Mouse (Mus musculus) MEL (cell line): ENCODE data around the gene Slc29a3. TPM values are rescaled to one million over a fixed set of nuclear protein-coding genes. Genes with fewer than 3 reads are reported as not detected.

Experiments used
- DNase-seq: peaks from one replicate; pipeline ENCODE4 v3.0.0; 2011; ENCODE audit warnings: low read depth, low spot score
- H3K27ac ChIP-seq: 2 replicates; pipeline ENCODE4 v1.5.1; 2012; ENCODE audit warnings: low read depth, mild to moderate bottlenecking, control low read depth, low read length, moderate library complexity; ENCODE audit not compliant: control insufficient read depth
- H3K27me3 ChIP-seq, 2 experiments: fragments of 150-350 bp in 1 of 2; sonication (generic) in 1 of 2; 2 replicates each; pipeline ENCODE4 v1.6.1; 2012; ENCODE audit warnings: low read length in 2 of 2, mild to moderate bottlenecking in 2 of 2, improper control_type of control experiment in 1 of 2, moderate library complexity in 1 of 2; ENCODE audit not compliant: insufficient read depth in 2 of 2, control insufficient read depth in 1 of 2
- H3K36me3 ChIP-seq, 2 experiments: 2 replicates each; pipeline ENCODE4 v1.6.1; 2012 to 2014; ENCODE audit warnings: low read length in 2 of 2, improper control_type of control experiment in 1 of 2, inconsistent platforms in 1 of 2, mild to moderate bottlenecking in 1 of 2; ENCODE audit not compliant: insufficient read depth in 2 of 2, control insufficient read depth in 1 of 2
- H3K4me1 ChIP-seq, 2 experiments: fragments of 150-350 bp in 1 of 2; sonication (generic) in 1 of 2; 2 replicates each; pipeline ENCODE4 v1.6.1; 2012; ENCODE audit warnings: low read length in 2 of 2, improper control_type of control experiment in 1 of 2, mild to moderate bottlenecking in 1 of 2; ENCODE audit not compliant: insufficient read depth in 2 of 2, control insufficient read depth in 1 of 2
- H3K4me3 ChIP-seq, 2 experiments: fragments of 150-350 bp in 1 of 2; sonication (generic) in 1 of 2; 2 replicates each; pipeline ENCODE4 v1.5.1; 2012; ENCODE audit warnings: low read depth in 2 of 2, low read length in 2 of 2, mild to moderate bottlenecking in 2 of 2, moderate library complexity in 2 of 2, control low read depth in 1 of 2, improper control_type of control experiment in 1 of 2; ENCODE audit not compliant: control insufficient read depth in 1 of 2, insufficient read depth in 1 of 2
- H3K79me2 ChIP-seq: 2 replicates; pipeline ENCODE4 v1.6.1; 2012; ENCODE audit warnings: mild to moderate bottlenecking, low read length, moderate library complexity; ENCODE audit not compliant: control insufficient read depth, poor library complexity, insufficient read depth
- H3K9ac ChIP-seq: 2 replicates; pipeline ENCODE4 v1.6.1; 2012; ENCODE audit warnings: low read depth, mild to moderate bottlenecking, control low read depth, low read length, moderate library complexity; ENCODE audit not compliant: control insufficient read depth, poor library complexity, severe bottlenecking
- H3K9me3 ChIP-seq: fragments of 150-350 bp; sonication (generic); replicated peaks from 2 replicates; pipeline ENCODE4 v1.6.1; 2012; ENCODE audit warnings: mild to moderate bottlenecking, low read length, improper control_type of control experiment, moderate library complexity; ENCODE audit not compliant: insufficient read depth
- BHLHE40 ChIP-seq: IDR thresholded peaks from 2 replicates; pipeline ENCODE4 v1.6.1; 2012; ENCODE audit warnings: low read depth, mild to moderate bottlenecking, inconsistent platforms, low read length, improper control_type of control experiment, borderline replicate concordance
- CHD2 ChIP-seq: IDR thresholded peaks from 2 replicates; pipeline ENCODE4 v1.6.1; 2011; ENCODE audit warnings: low read length, improper control_type of control experiment
- CTCF ChIP-seq, 3 experiments: IDR thresholded peaks in 2 of 3; conservative IDR thresholded peaks in 1 of 3; 2 replicates each; pipeline ENCODE4 v1.5.1; 2011 to 2012; ENCODE audit warnings: low read length in 3 of 3, low read depth in 2 of 3, mild to moderate bottlenecking in 2 of 3, improper control_type of control experiment in 1 of 3, inconsistent platforms in 1 of 3, mixed read lengths in 1 of 3, moderate library complexity in 1 of 3; ENCODE audit not compliant: control insufficient read depth in 1 of 3, insufficient read depth in 1 of 3, poor library complexity in 1 of 3, severe bottlenecking in 1 of 3
- E2F4 ChIP-seq: IDR thresholded peaks from 2 replicates; pipeline ENCODE4 v1.6.1; 2011; ENCODE audit warnings: low read depth, low read length, improper control_type of control experiment, borderline replicate concordance
- ELF1 ChIP-seq: IDR thresholded peaks from 2 replicates; pipeline ENCODE4 v1.6.1; 2014; ENCODE audit warnings: low read depth, mild to moderate bottlenecking, inconsistent platforms, low read length, improper control_type of control experiment, moderate library complexity
- ETS1 ChIP-seq: IDR thresholded peaks from 2 replicates; pipeline ENCODE4 v1.6.1; 2012; ENCODE audit warnings: low read depth, mild to moderate bottlenecking, inconsistent platforms, low read length, improper control_type of control experiment, moderate library complexity
- HCFC1 ChIP-seq: IDR thresholded peaks from 2 replicates; pipeline ENCODE4 v1.6.1; 2012; ENCODE audit warnings: low read depth, mild to moderate bottlenecking, inconsistent platforms, low read length, improper control_type of control experiment, moderate library complexity
- KAT2A ChIP-seq: conservative IDR thresholded peaks from 2 replicates; pipeline ENCODE4 v1.6.1; 2012; ENCODE audit warnings: low read depth, low read length, improper control_type of control experiment, inconsistent platforms
- MAX ChIP-seq: IDR thresholded peaks from 2 replicates; pipeline ENCODE4 v1.6.1; 2011; ENCODE audit warnings: low read length, improper control_type of control experiment
- MAZ ChIP-seq: IDR thresholded peaks from 2 replicates; pipeline ENCODE4 v1.6.1; 2012; ENCODE audit warnings: low read depth, mild to moderate bottlenecking, inconsistent platforms, low read length, improper control_type of control experiment
- MEF2A ChIP-seq: IDR thresholded peaks from 2 replicates; pipeline ENCODE4 v1.6.1; 2014; ENCODE audit warnings: low read depth, mild to moderate bottlenecking, inconsistent platforms, low read length, improper control_type of control experiment; ENCODE audit not compliant: poor library complexity, insufficient replicate concordance, severe bottlenecking; ENCODE audit errors: extremely low read depth
- MYB ChIP-seq: IDR thresholded peaks from 2 replicates; pipeline ENCODE4 v1.6.1; 2011; ENCODE audit warnings: mild to moderate bottlenecking, low read depth, low read length, improper control_type of control experiment
- POLR2A ChIP-seq, 2 experiments: IDR thresholded peaks; 2 replicates each; pipeline ENCODE4 v1.6.1; 2011 to 2012; ENCODE audit warnings: low read length in 2 of 2, mild to moderate bottlenecking in 2 of 2, control low read depth in 1 of 2, improper control_type of control experiment in 1 of 2, low read depth in 1 of 2, moderate library complexity in 1 of 2; ENCODE audit not compliant: control insufficient read depth in 1 of 2, insufficient read depth in 1 of 2, poor library complexity in 1 of 2
- POLR2AphosphoS5 ChIP-seq: IDR thresholded peaks from 2 replicates; pipeline ENCODE4 v1.6.1; 2012; ENCODE audit warnings: low read depth, borderline replicate concordance, mild to moderate bottlenecking, inconsistent platforms, low read length, moderate library complexity, mixed read lengths
- RAD21 ChIP-seq: IDR thresholded peaks from 2 replicates; pipeline ENCODE4 v1.6.1; 2011; ENCODE audit warnings: mild to moderate bottlenecking, low read depth, low read length, improper control_type of control experiment
- RCOR1 ChIP-seq: IDR thresholded peaks from 2 replicates; pipeline ENCODE4 v1.6.1; 2012; ENCODE audit warnings: low read depth, mild to moderate bottlenecking, inconsistent platforms, low read length, improper control_type of control experiment
- SMC3 ChIP-seq: IDR thresholded peaks from 2 replicates; pipeline ENCODE4 v1.6.1; 2011; ENCODE audit warnings: low read depth, low read length, improper control_type of control experiment
- TBP ChIP-seq: IDR thresholded peaks from 2 replicates; pipeline ENCODE4 v1.8.0; 2011; ENCODE audit warnings: low read depth, low read length, improper control_type of control experiment
- TCF12 ChIP-seq: IDR thresholded peaks from 2 replicates; pipeline ENCODE4 v1.6.1; 2014; ENCODE audit warnings: low read depth, mild to moderate bottlenecking, inconsistent platforms, low read length, improper control_type of control experiment, moderate library complexity
- UBTF ChIP-seq: IDR thresholded peaks from 2 replicates; pipeline ENCODE4 v1.6.1; 2012; ENCODE audit warnings: low read depth, mild to moderate bottlenecking, inconsistent platforms, low read length, improper control_type of control experiment, moderate library complexity, borderline replicate concordance; ENCODE audit not compliant: insufficient read depth
- USF1 ChIP-seq: IDR thresholded peaks from 2 replicates; pipeline ENCODE4 v1.6.1; 2014; ENCODE audit warnings: low read depth, mild to moderate bottlenecking, inconsistent platforms, low read length, improper control_type of control experiment, moderate library complexity
- USF2 ChIP-seq, 2 experiments: IDR thresholded peaks; 2 replicates each; pipeline ENCODE4 v1.6.1; 2011 to 2012; ENCODE audit warnings: improper control_type of control experiment in 2 of 2, low read length in 2 of 2, borderline replicate concordance in 1 of 2, inconsistent platforms in 1 of 2, low read depth in 1 of 2, mild to moderate bottlenecking in 1 of 2; ENCODE audit not compliant: insufficient read depth in 1 of 2
- ZC3H11A ChIP-seq: IDR thresholded peaks from 2 replicates; pipeline ENCODE4 v1.6.1; 2012; ENCODE audit warnings: low read depth, mild to moderate bottlenecking, inconsistent platforms, low read length, improper control_type of control experiment
- ZKSCAN1 ChIP-seq: IDR thresholded peaks from 2 replicates; pipeline ENCODE4 v1.6.1; 2012; ENCODE audit warnings: low read depth, mild to moderate bottlenecking, inconsistent platforms, low read length, improper control_type of control experiment, moderate library complexity
- ZMIZ1 ChIP-seq: IDR thresholded peaks from 2 replicates; pipeline ENCODE4 v1.6.1; 2012; ENCODE audit warnings: low read depth, mild to moderate bottlenecking, inconsistent platforms, low read length, improper control_type of control experiment, moderate library complexity
- ZNF384 ChIP-seq: IDR thresholded peaks from 2 replicates; pipeline ENCODE4 v1.6.1; 2012; ENCODE audit warnings: low read depth, mild to moderate bottlenecking, inconsistent platforms, low read length, improper control_type of control experiment
- polyA plus RNA-seq, 2 experiments: library from polyadenylated mRNA; stranded (reverse) in 1 of 2; unstranded in 1 of 2; fragments of >175 nt in 1 of 2; fragments of >200 nt in 1 of 2; gene quantifications; 2 replicates each; pipeline versions ENCODE4 v1.2.1 to v1.2.4; 2012; ENCODE audit warnings: low replicate concordance in 2 of 2, low read depth in 1 of 2; ENCODE audit not compliant: insufficient read length in 2 of 2, insufficient read depth in 1 of 2, missing spikeins in 1 of 2
- total RNA-seq: library from RNA; depleted of rRNA; stranded (reverse); fragments of 300-350 nt; gene quantifications from 2 replicates; pipeline ENCODE4 v1.2.3, GENCODE M21; 2012

Gene Slc29a3
- total and polyA plus RNA-seq, 3 experiments = 2.4 to 46.0 (median 7.7) TPM

GRCm38 (mm10) chr10:60775473-60775872, 22.9 kb upstream of the Slc29a3 start:
- TF ChIP-seq SMC3 (peak; percentile 15; the same call in 1 of the 2 replicates), RAD21 (no peak), CTCF (IDR thresholded peaks at IDR 0.05 in 2 of 3, conservative IDR thresholded peaks at IDR 0.05 in 1 of 3; ENCODE audit: control insufficient read depth in 1 of 3, insufficient read depth in 1 of 3, low read depth in 2 of 3, low read length in 3 of 3, poor library complexity in 1 of 3, severe bottlenecking in 1 of 3) (peak in 2 of 3 experiments; percentile 26 to 34; a peak in 4 of 6 replicates)
- TF ChIP-seq, all 39 proteins: peak for 2
- H3K79me2 ChIP-seq = no peaks in the 10 kb centered on the region
- no peak overlapping the region for H3K9ac ChIP-seq
- no peak overlapping the region for H3K27ac ChIP-seq
- H3K36me3 ChIP-seq = no peaks in the 10 kb centered on the region
- no peaks in the 10 kb centered on the region for H3K27me3 ChIP-seq
- no peak overlapping the region for H3K4me3 ChIP-seq
- no peaks in the 10 kb centered on the region for H3K9me3 ChIP-seq
- no peaks in the 10 kb centered on the region for H3K4me1 ChIP-seq
- no peak for DNase-seq

DNA sequence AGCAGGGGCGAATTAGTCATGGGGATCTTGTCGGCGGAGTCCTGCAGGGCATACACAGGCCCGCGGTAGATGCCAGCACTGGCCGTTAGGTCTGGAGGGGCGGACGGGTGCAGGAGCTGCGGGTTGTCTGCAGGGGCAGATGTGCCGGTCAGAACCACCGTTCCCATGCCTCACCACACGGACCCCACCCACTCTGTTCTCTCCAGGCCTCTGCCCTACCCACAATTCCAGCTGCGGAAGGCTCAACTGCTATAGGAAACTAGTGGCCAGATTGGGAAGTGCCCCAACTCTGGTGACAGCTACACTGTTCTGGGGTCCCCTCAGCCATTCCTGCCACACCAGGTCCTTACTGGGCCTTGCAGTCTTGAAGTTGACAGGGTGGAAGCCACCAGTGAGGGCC, 22.0 kb upstream of the Slc29a3 start:
- Histone ChIP-seq H3K36me3 (no peaks in the 10 kb centered on the region), H3K4me1 (no peaks in the 10 kb centered on the region)

GRCm38 (mm10) chr10:60770855-60771254, 18.3 kb upstream of the Slc29a3 start:
- TF ChIP-seq UBTF (no peak), POLR2A (IDR thresholded peaks at IDR 0.05; ENCODE audit: control insufficient read depth in 1 of 2, insufficient read depth in 1 of 2, low read depth in 1 of 2, low read length in 2 of 2, poor library complexity in 1 of 2) (no peak), CHD2 (no peak), USF2 (IDR thresholded peaks at IDR 0.05; ENCODE audit: borderline replicate concordance in 1 of 2, insufficient read depth in 1 of 2, low read depth in 1 of 2, low read length in 2 of 2) (no peak), SMC3 (no peak), HCFC1 (no peak), ETS1 (no peak), USF1 (no peak), ZMIZ1 (no peak), RCOR1 (no peak), MYB (no peak), TCF12 (no peak), BHLHE40 (no peak), MEF2A (no peak), MAZ (no peak), ZNF384 (no peak), ELF1 (no peak), MAX (no peak), TBP (no peak)
- H3K27ac ChIP-seq = no peak overlapping the region
- DNase-seq = no peak
- no peak overlapping the region for H3K9ac ChIP-seq
- H3K4me3 ChIP-seq = no peak overlapping the region
- H3K79me2 ChIP-seq = no peaks in the 10 kb centered on the region
- no peaks in the 10 kb centered on the region for H3K4me1 ChIP-seq
- no peaks in the 10 kb centered on the region for H3K9me3 ChIP-seq
- H3K27me3 ChIP-seq = no peaks in the 10 kb centered on the region; a peak in 1 of 4 replicates
- H3K36me3 ChIP-seq = no peaks in the 10 kb centered on the region

More for the DNA sequence above, 22.0 kb upstream of the Slc29a3 start:
- Histone ChIP-seq H3K27me3 (no peaks in the 10 kb centered on the region; a peak in 1 of 4 replicates), H3K27ac (no peak overlapping the region), H3K79me2 (no peaks in the 10 kb centered on the region), H3K9me3 (no peaks in the 10 kb centered on the region), H3K9ac (no peak overlapping the region), H3K4me3 (no peak overlapping the region)
- TF ChIP-seq BHLHE40 (no peak), POLR2AphosphoS5 (no peak), E2F4 (no peak), ZC3H11A (no peak), CTCF (IDR thresholded peaks at IDR 0.05 in 2 of 3, conservative IDR thresholded peaks at IDR 0.05 in 1 of 3; ENCODE audit: control insufficient read depth in 1 of 3, insufficient read depth in 1 of 3, low read depth in 2 of 3, low read length in 3 of 3, poor library complexity in 1 of 3, severe bottlenecking in 1 of 3) (no peak), USF1 (no peak), KAT2A (no peak), ZKSCAN1 (no peak), ETS1 (no peak)
- no peak for DNase-seq
